Mouse (Mus musculus) thymus, adult 2 months (tissue): ENCODE data around the gene Cemip2. TPM values are rescaled to one million over a fixed set of nuclear protein-coding genes. Genes with fewer than 3 reads are reported as not detected.

Source experiments
- DNase-seq: peaks from one replicate; pipeline ENCODE4 v3.0.0; 2021
- H3K27ac ChIP-seq: fragments of 200-500 bp; 2 replicates; pipeline ENCODE4 v1.5.1; 2012; ENCODE audit warnings: low read length, control low read depth; ENCODE audit not compliant: control insufficient read depth, insufficient read depth
- H3K27me3 ChIP-seq: fragments of 200-500 bp; 2 replicates; pipeline ENCODE4 v1.6.1; 2012; ENCODE audit warnings: mild to moderate bottlenecking, low read length, moderate library complexity, mixed read lengths; ENCODE audit not compliant: control insufficient read depth, insufficient read depth
- H3K36me3 ChIP-seq: fragments of 200-500 bp; 2 replicates; pipeline ENCODE4 v1.6.1; 2012; ENCODE audit warnings: mild to moderate bottlenecking, low read length, moderate library complexity; ENCODE audit not compliant: control insufficient read depth, insufficient read depth
- H3K4me1 ChIP-seq: fragments of 200-500 bp; replicated peaks from 2 replicates; pipeline ENCODE4 v1.6.1; 2012; ENCODE audit warnings: low read length; ENCODE audit not compliant: control insufficient read depth, insufficient read depth
- H3K4me3 ChIP-seq: fragments of 200-500 bp; 2 replicates; pipeline ENCODE4 v1.5.1; 2012; ENCODE audit warnings: mild to moderate bottlenecking, low read length, control low read depth, moderate library complexity; ENCODE audit not compliant: control insufficient read depth, insufficient read depth
- CTCF ChIP-seq: fragments of 200-500 bp; IDR thresholded peaks from 2 replicates; pipeline ENCODE4 v1.5.1; 2012; ENCODE audit warnings: mild to moderate bottlenecking, control low read depth, low read length, moderate library complexity, borderline replicate concordance; ENCODE audit not compliant: control insufficient read depth, poor library complexity, insufficient read depth; ENCODE audit errors: extremely low read depth
- POLR2A ChIP-seq: fragments of 200-500 bp; IDR thresholded peaks from 2 replicates; pipeline ENCODE4 v1.6.1; 2012; ENCODE audit warnings: mild to moderate bottlenecking, low read length, control low read depth, moderate library complexity; ENCODE audit not compliant: control insufficient read depth, poor library complexity, insufficient read depth; ENCODE audit errors: extremely low read depth
- WGBS: fragments of 180-500 bp; shearing (Covaris S2); methylation state at CpG from one replicate; pipeline ENCODE4 v1.1.7; 2018; 5-methylcytosine and 5-hydroxymethylcytosine counted together
- polyA plus RNA-seq: library from polyadenylated mRNA; depleted of rRNA; stranded (reverse); fragments of >200 nt; gene quantifications from 2 replicates; pipeline ENCODE4 v1.2.3, GENCODE M21; 2012

The Cemip2 gene
- polyA plus RNA-seq, 1 experiment = 3.1 TPM

DNA sequence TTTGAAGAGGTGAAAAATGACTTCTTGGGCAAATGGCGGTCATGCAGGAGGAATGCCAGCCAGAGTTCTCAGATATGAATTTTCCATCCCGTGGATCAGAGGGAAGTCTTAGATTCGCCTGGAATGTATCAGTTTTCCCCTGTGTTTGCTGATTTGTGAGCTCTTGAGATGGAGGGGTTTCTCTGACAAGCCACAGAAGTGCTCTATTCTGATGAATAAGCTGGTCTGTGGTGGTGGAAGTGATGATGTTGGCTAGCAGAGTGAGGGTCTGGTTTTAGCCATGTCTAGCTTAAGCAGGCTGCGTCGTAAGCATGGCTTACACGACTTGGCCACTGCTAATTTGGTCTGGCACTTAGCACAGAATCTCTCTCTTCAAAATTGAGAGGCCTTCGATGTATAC is 56.8 kb downstream of the Cemip2 start:
- no peaks in the 10 kb centered on the region for H3K36me3 ChIP-seq
- 96% methylated on average over 7 of the region's 7 CpGs for WGBS
- DNase-seq = no peak
- no peak overlapping the region for H3K27ac ChIP-seq
- H3K4me1 ChIP-seq = no peaks in the 10 kb centered on the region
- no peak overlapping the region for H3K4me3 ChIP-seq
- H3K27me3 ChIP-seq = no peaks in the 10 kb centered on the region
- no peak for TF ChIP-seq POLR2A
- no peak for TF ChIP-seq CTCF

DNA sequence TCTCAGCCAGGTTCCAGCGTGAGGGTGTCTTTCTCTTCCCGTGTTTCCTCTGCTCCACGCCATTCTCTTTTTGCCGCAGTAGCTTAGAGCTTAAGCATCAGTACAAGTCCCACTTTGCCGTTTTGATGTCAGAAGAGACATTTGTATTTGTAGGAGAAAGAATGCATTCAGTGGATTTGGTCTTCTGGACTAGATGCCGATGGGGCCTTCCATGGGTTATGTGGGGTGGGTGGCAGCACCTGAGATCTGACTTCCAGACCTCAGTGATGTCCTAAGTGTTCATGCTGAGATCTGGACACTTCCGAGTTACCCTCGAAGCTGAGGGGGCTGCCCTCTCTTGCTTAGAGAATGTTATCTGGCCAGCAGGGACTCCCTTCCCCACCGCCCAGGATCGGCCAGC is 72.6 kb downstream of the Cemip2 start:
- no peak for DNase-seq
- H3K4me3 ChIP-seq = no peak overlapping the region
- TF ChIP-seq CTCF = no peak
- TF ChIP-seq POLR2A = no peak
- H3K27ac ChIP-seq = no peak overlapping the region
- H3K4me1 ChIP-seq = no peaks in the 10 kb centered on the region
- H3K27me3 ChIP-seq = no peaks in the 10 kb centered on the region
- 95% methylated on average over 10 of the region's 10 CpGs for WGBS
- no peaks in the 10 kb centered on the region for H3K36me3 ChIP-seq

GRCm38 (mm10) chr19:21854526-21855228 is 76.5 kb downstream of the Cemip2 start:
- Histone ChIP-seq H3K4me1 (no peaks in the 10 kb centered on the region), H3K27me3 (no peaks in the 10 kb centered on the region), H3K4me3 (no peak overlapping the region), H3K27ac (no peak overlapping the region), H3K36me3 (no peaks in the 10 kb centered on the region)
- 94% methylated on average over 5 of the region's 5 CpGs for WGBS
- TF ChIP-seq POLR2A (no peak), CTCF (no peak)
- DNase-seq = no peak

- no peak for TF ChIP-seq CTCF
- no peak for TF ChIP-seq POLR2A
- 97% methylated on average over 8 of the region's 8 CpGs for WGBS
- Histone ChIP-seq H3K36me3 (no peaks in the 10 kb centered on the region), H3K4me3 (no peak overlapping the region), H3K27ac (no peak overlapping the region), H3K27me3 (no peaks in the 10 kb centered on the region), H3K4me1 (no peaks in the 10 kb centered on the region)
- no peak for DNase-seq
Measured at GRCm38 (mm10) chr19:21855421-21856128, 77.4 kb downstream of the Cemip2 start.

DNA sequence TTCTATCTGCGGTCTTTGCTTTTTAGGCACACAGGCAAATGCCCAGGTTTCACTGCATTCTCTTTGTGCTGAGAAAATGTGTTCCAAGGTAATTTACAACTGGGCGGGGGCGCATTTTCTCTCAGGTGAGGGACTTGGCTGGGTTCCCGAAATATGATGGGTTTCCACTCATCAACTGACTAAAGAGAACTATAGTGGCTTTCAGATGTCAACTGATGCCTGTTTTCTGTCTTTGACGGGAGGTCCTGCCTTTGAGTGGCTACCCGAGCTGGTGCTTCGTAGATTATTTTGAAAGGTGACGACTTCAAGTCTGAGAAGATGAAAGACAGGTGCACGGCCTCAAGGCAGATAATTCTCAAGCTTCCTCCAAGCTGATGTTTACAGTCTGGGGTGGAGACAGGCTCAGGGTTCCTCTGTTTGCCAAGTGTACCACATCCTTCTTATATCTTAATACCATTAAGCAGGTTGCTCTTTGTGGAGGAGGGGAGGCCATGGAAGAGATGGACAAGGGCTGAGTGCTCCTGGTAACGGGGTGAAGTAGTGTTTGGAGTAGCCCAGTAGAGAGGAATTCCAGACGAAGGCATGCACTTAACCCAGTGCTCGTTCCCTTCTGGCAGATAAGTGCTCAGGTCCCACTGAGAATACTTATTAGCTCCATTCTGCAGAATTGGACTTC is 80.8 kb downstream of the Cemip2 start:
- Histone ChIP-seq H3K4me3 (no peak overlapping the region), H3K4me1 (no peaks in the 10 kb centered on the region), H3K36me3 (no peaks in the 10 kb centered on the region), H3K27ac (no peak overlapping the region), H3K27me3 (no peaks in the 10 kb centered on the region)
- DNase-seq = no peak
- 89% methylated on average over 12 of the region's 12 CpGs for WGBS
- TF ChIP-seq CTCF = no peak
- TF ChIP-seq POLR2A = no peak

- WGBS = 83% methylated on average over 5 of the region's 5 CpGs
- no peak for DNase-seq
- Histone ChIP-seq H3K27me3 (no peaks in the 10 kb centered on the region), H3K27ac (no peak overlapping the region), H3K36me3 (no peaks in the 10 kb centered on the region), H3K4me3 (no peak overlapping the region), H3K4me1 (no peaks in the 10 kb centered on the region)
- no peak for TF ChIP-seq CTCF
- TF ChIP-seq POLR2A = no peak
Measured at GRCm38 (mm10) chr19:21860132-21860531, 82.0 kb downstream of the Cemip2 start.

DNA sequence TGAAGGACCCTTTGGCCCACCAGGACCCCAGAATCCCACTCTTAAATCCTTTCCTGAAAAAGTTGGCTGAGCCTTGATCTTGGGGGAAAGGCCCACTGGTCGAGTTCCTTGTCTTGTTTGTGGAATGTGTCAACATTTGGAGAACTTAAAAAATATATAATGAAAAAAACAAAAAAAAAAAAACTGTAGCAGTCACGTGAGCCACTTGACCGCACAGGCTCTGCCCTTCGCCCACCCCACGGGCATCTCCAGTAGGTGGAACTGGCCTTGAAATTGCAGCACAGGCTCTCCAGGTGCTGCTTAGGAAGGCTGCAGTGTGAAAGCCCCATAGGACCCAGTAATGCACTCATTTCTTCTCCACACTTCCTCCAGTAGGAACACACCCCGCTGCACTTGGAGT is 82.8 kb downstream of the Cemip2 start:
- no peak overlapping the region for H3K27ac ChIP-seq
- DNase-seq = no peak
- H3K36me3 ChIP-seq = no peaks in the 10 kb centered on the region
- 95% methylated on average over 6 of the region's 6 CpGs for WGBS
- no peak overlapping the region for H3K4me3 ChIP-seq
- H3K4me1 ChIP-seq = no peaks in the 10 kb centered on the region
- no peaks in the 10 kb centered on the region for H3K27me3 ChIP-seq
- TF ChIP-seq CTCF = no peak
- TF ChIP-seq POLR2A = no peak
